Mouse (Mus musculus): ENCODE data around the gene Tifa. TPM values are rescaled to one million over a fixed set of nuclear protein-coding genes. Genes with fewer than 3 reads are reported as not detected.

Gene Tifa
- total and polyA plus RNA-seq, 2 experiments from 2014 or later = 2.7 to 4.2 TPM

DNA sequence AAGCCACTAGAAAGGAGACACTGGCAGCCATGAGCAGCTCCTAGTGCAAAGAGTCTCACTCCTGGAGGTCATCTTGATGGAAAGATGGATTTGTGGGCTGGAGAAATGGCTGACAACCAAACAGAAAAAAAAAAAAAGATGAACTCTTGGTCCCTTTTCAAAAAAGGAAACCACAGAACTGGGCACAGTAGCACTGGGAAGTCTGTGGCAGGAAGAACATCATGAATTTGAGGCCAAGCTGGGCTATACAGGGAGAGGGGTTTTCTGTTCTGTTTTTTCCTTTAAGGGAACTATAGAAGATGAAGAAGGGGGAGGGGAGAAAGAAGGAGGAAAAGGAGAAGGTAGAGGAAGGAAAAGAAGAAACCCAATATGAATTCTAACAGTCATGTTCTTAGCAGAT, 2.6 kb upstream of the Tifa start:
- no peaks in the 10 kb centered on the region for H3K36me3 ChIP-seq (ENCODE audit: insufficient read depth)
- DNase-seq (no peak), ATAC-seq (no peak)
- H3K9ac ChIP-seq = no peak overlapping the region
- H3K9me3 ChIP-seq (ENCODE audit: low read length) = no peaks in the 10 kb centered on the region
- H3K27ac ChIP-seq (ENCODE audit: low read depth, low read length) = no peak overlapping the region
- H3K4me3 ChIP-seq (ENCODE audit: low read depth, low read length) = no peak overlapping the region
- peaks cover 15% of the 10 kb centered on the region for H3K27me3 ChIP-seq (ENCODE audit: insufficient read depth, low read length)
- no peak overlapping the region for H3K4me2 ChIP-seq (ENCODE audit: low read depth)
- H3K4me1 ChIP-seq (ENCODE audit: insufficient read depth) = 0 out of 2 replicates have a peak, but pooled peaks cover 5% of the 10 kb centered on the region
- TF ChIP-seq CTCF (IDR thresholded peaks at IDR 0.05; ENCODE audit: low read depth) = no peak

DNA sequence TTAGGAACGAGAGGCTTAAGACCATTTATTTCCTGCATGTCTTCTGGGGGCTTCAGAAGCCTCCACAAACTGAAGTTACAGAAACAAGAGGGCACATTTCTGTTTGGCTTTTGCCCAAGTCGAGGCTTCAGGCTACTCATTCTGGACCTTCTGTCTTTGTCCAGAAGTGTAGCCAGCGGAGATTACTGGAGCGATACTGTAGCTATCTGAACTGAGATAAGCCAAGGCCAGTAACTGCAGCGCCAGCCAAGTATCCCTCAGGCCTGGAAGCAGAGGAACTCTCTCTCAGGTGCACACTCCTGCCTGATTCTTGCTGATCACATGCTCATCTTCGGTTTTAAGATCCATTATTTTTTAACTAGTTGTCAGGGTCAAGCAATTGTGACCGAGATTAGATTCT, 1.6 kb upstream of the Tifa start:
- WGBS = 56% methylated on average over 7 of the region's 7 CpGs
- Histone ChIP-seq H3K27me3 (ENCODE audit: insufficient read depth, low read length) (peaks cover 15% of the 10 kb centered on the region), H3K9ac (no peak overlapping the region), H3K4me3 (ENCODE audit: low read depth, low read length) (no peak overlapping the region), H3K4me2 (ENCODE audit: low read depth) (no peak overlapping the region), H3K9me3 (ENCODE audit: low read length) (no peaks in the 10 kb centered on the region), H3K36me3 (ENCODE audit: insufficient read depth) (no peaks in the 10 kb centered on the region), H3K4me1 (ENCODE audit: insufficient read depth) (0 out of 2 replicates have a peak, but pooled peaks cover 5% of the 10 kb centered on the region), H3K27ac (ENCODE audit: low read depth, low read length) (no peak overlapping the region)
- ATAC-seq (no peak), DNase-seq (no peak)
- TF ChIP-seq CTCF (IDR thresholded peaks at IDR 0.05; ENCODE audit: low read depth) = no peak

DNA sequence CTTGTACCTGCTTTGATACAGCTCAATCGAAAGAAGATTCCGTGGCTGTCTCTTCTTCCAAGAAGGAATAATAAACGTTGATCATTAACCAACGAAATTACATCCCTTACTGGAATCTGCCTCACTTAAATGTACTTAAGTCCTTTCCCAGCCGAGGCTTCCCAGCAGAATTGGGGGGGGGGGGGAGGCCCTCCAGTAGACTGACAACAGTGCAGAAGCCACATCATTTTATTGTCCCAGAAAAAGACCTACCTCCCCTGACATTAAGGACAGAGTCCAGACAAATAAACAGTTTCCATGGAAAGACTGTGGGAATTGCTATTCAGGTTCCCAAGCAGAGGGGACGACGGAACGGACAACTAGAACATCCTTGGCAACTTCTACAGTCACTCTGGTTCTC, 686 bp upstream of the Tifa start:
- TF ChIP-seq CTCF (IDR thresholded peaks at IDR 0.05; ENCODE audit: low read depth) = no peak
- DNase-seq = no peak
- 21% methylated on average over 8 of the region's 8 CpGs for WGBS
- Histone ChIP-seq H3K9me3 (ENCODE audit: low read length) (no peaks in the 10 kb centered on the region), H3K4me1 (ENCODE audit: insufficient read depth) (0 out of 2 replicates have a peak, but pooled peaks cover 5% of the 10 kb centered on the region), H3K36me3 (ENCODE audit: insufficient read depth) (no peaks in the 10 kb centered on the region), H3K9ac (no peak overlapping the region), H3K27ac (ENCODE audit: low read depth, low read length) (no peak overlapping the region), H3K4me2 (ENCODE audit: low read depth) (peak overlapping the region; percentile 98; the same call in 1 of the 2 replicates), H3K27me3 (ENCODE audit: insufficient read depth, low read length) (peaks cover 15% of the 10 kb centered on the region), H3K4me3 (ENCODE audit: low read depth, low read length) (peak overlapping the region; percentile 51; the same call in 1 of the 2 replicates)
- no peak for ATAC-seq

DNA sequence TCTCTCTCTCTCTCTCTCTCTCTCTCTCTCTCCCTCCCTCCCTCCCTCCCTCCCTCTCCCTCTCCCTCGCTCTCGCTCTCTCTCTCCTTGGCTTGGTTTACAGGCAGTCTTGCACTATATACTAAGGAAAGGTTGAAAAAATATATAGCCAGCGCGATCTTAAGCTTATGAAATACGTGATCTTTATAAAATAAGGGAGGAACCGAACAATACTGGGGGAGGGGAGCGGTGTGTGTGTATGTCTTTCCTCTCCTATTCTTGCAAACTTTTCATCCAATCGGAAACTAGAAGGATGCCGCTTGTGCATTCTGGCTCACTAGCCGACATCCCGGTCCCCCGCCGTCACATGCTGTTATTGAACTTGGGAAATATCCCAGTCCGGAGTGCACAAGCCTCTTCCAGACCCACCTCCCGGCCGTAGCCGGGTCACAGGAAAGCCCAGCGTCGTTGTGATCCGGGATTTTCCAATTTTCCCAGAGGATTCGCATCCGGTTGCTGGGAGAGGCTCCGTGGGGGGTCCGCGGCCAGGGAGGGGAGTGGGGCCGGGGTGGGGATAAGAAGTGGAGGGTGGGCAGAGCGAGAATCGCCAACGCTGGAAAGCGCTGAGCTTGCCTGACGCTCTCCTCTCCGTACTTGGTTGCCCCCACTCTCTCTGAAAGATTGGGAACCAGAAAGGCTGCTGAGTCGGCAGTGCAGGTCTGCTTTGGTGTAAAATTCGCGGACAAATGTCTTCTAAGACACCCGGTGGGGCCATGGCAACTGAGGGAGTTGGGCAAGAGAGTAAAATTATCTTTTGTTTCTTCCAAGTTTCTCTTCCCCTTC, 840 bp downstream of the Tifa start:
- no peak for TF ChIP-seq CTCF (IDR thresholded peaks at IDR 0.05; ENCODE audit: low read depth)
- WGBS = 1% methylated on average over 36 of the region's 36 CpGs

GRCm38 (mm10) chr3:127791056-127791483, 1.5 kb downstream of the Tifa start:
- DNase-seq (no peak), ATAC-seq (no peak)
- no peak for TF ChIP-seq CTCF (IDR thresholded peaks at IDR 0.05; ENCODE audit: low read depth)

More for the DNA sequence above, 840 bp downstream of the Tifa start:
- Histone ChIP-seq H3K27me3 (ENCODE audit: insufficient read depth, low read length) (peaks cover 15% of the 10 kb centered on the region), H3K4me2 (ENCODE audit: low read depth) (peak overlapping the region; percentile 98), H3K27ac (ENCODE audit: low read depth, low read length) (no peak overlapping the region), H3K9ac (peak overlapping the region; percentile 48), H3K4me1 (ENCODE audit: insufficient read depth) (0 out of 2 replicates have a peak, but pooled peaks cover 5% of the 10 kb centered on the region), H3K36me3 (ENCODE audit: insufficient read depth) (no peaks in the 10 kb centered on the region), H3K9me3 (ENCODE audit: low read length) (no peaks in the 10 kb centered on the region), H3K4me3 (ENCODE audit: low read depth, low read length) (peak overlapping the region; percentile 51)
- ATAC-seq = peak; percentile 62
- peak; percentile 43 for DNase-seq

DNA sequence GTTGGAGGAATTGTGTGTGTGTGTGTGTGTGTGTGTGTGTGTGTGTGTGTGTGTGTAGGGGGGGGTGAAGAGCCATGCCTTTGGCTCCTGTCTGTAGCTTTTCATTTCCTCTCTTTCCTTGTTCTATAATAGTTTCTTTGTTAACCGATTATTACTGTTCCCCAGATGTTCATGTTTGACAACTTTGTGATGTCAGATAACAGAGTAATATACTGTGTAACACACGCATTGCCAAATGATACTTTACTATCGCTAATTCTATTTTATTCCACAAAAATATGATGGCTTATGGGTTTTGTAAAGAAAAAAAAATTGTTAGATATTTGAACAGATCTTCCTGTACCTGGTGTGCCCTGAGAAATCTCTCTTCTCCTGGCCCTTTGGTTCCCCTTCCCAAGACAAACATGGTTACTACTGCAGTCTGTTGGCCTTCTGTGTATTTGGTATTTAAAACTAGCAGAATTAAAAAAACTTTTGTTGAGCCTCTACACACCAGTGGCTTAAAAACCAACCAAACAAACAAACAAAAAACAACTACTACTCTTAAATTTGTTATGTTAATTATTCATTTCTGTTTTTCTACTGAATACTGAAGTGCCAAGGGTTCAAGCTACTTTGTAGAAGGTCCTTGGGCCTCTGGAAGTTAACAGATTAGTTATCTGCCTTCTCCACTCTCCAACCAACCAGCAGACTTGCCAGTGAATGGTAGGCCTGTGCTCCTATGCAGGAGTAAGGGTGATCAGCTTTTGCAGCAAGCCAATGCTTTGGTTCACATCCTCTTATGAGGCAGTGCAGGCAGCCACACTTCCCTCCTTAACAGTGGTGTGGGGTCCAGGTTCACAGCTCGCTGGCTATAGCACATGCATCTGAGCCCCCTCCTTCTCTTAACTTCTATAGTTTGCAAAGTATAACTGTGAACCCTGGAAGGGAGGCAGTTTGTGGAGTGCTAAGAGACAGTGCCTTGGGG, 2.3 kb downstream of the Tifa start:
- ATAC-seq (no peak), DNase-seq (no peak)
- no peak overlapping the region for H3K4me3 ChIP-seq (ENCODE audit: low read depth, low read length)
- H3K9me3 ChIP-seq (ENCODE audit: low read length) = no peaks in the 10 kb centered on the region
- WGBS = 55% methylated on average over 4 of the region's 4 CpGs
- H3K9ac ChIP-seq = no peak overlapping the region
- H3K36me3 ChIP-seq (ENCODE audit: insufficient read depth) = no peaks in the 10 kb centered on the region
- no peak for TF ChIP-seq CTCF (IDR thresholded peaks at IDR 0.05; ENCODE audit: low read depth)
- 0 out of 2 replicates have a peak, but pooled peaks cover 5% of the 10 kb centered on the region for H3K4me1 ChIP-seq (ENCODE audit: insufficient read depth)
- no peak overlapping the region for H3K27ac ChIP-seq (ENCODE audit: low read depth, low read length)
- H3K27me3 ChIP-seq (ENCODE audit: insufficient read depth, low read length) = peaks cover 14% of the 10 kb centered on the region
- peak overlapping the region; percentile 98; the same call in 1 of the 2 replicates for H3K4me2 ChIP-seq (ENCODE audit: low read depth)

More at GRCm38 (mm10) chr3:127791056-127791483, 1.5 kb downstream of the Tifa start:
- 2% methylated on average over 15 of the region's 15 CpGs for WGBS
- Histone ChIP-seq H3K9ac (peak overlapping the region; percentile 48; the same call in 1 of the 2 replicates), H3K4me2 (ENCODE audit: low read depth) (peak overlapping the region; percentile 98), H3K27ac (ENCODE audit: low read depth, low read length) (no peak overlapping the region), H3K9me3 (ENCODE audit: low read length) (no peaks in the 10 kb centered on the region), H3K4me1 (ENCODE audit: insufficient read depth) (0 out of 2 replicates have a peak, but pooled peaks cover 5% of the 10 kb centered on the region), H3K4me3 (ENCODE audit: low read depth, low read length) (peak overlapping the region; percentile 51), H3K36me3 (ENCODE audit: insufficient read depth) (no peaks in the 10 kb centered on the region), H3K27me3 (ENCODE audit: insufficient read depth, low read length) (peaks cover 15% of the 10 kb centered on the region)
